Mouse (Mus musculus) limb, embryonic 12.5 days (tissue): ENCODE results near the gene Adcyap1r1. TPM values are rescaled to one million over a fixed set of nuclear protein-coding genes. Genes with fewer than 3 reads are reported as not detected.
A peak's percentile ranks its signal among the peaks of the same experiment; 100 is the strongest.

Source experiments
- ATAC-seq: fragments of 200-750 bp; cut with Nextera tagmentation; 2 replicates; pipeline ENCODE4 v1.8.0; 2017; ENCODE audit warnings: low read depth, moderate TSS enrichment; ENCODE audit not compliant: insufficient number of reproducible peaks, insufficient read depth, low FRiP score, low TSS enrichment
- H3K27ac ChIP-seq: fragments of 300-500 bp; sonication (generic); 2 replicates; pipeline ENCODE4 v1.5.1; 2016; ENCODE audit warnings: mild to moderate bottlenecking, moderate library complexity
- H3K27me3 ChIP-seq: fragments of 300-500 bp; sonication (generic); 2 replicates; pipeline ENCODE4 v1.6.1; 2016; ENCODE audit warnings: mild to moderate bottlenecking, moderate library complexity
- H3K36me3 ChIP-seq: fragments of 300-500 bp; sonication (generic); 2 replicates; pipeline ENCODE4 v1.6.1; 2016; ENCODE audit warnings: mild to moderate bottlenecking, moderate library complexity
- H3K4me1 ChIP-seq: fragments of 300-500 bp; sonication (generic); replicated peaks from 2 replicates; pipeline ENCODE4 v1.6.1; 2016
- H3K4me2 ChIP-seq: fragments of 300-500 bp; sonication (generic); 2 replicates; pipeline ENCODE4 v1.6.1; 2016; ENCODE audit warnings: mild to moderate bottlenecking, moderate library complexity
- H3K4me3 ChIP-seq: fragments of 300-500 bp; sonication (generic); replicated peaks from 2 replicates; pipeline ENCODE4 v1.5.1; 2016; ENCODE audit warnings: mild to moderate bottlenecking
- H3K9ac ChIP-seq: fragments of 300-500 bp; sonication (generic); replicated peaks from 2 replicates; pipeline ENCODE4 v1.6.1; 2016; ENCODE audit warnings: mild to moderate bottlenecking, moderate library complexity
- H3K9me3 ChIP-seq: fragments of 300-500 bp; sonication (generic); 2 replicates; pipeline ENCODE4 v1.6.1; 2016; ENCODE audit warnings: mild to moderate bottlenecking, moderate library complexity
- WGBS: fragments of 180-500 bp; shearing (Covaris S2); methylation state at CpG from one replicate; pipeline ENCODE4 v1.1.7; 2016; 5-methylcytosine and 5-hydroxymethylcytosine counted together
- polyA plus RNA-seq: library from polyadenylated mRNA; unstranded; fragments of >200 nt; fragmentation: Nextera tagmentation; extraction: Ambion mirVana; gene quantifications from 2 replicates; pipeline ENCODE4 v1.2.1, GENCODE M21; 2016

The Adcyap1r1 gene
- polyA plus RNA-seq, result 1.0 and 1.2 TPM in 2 replicates

DNA sequence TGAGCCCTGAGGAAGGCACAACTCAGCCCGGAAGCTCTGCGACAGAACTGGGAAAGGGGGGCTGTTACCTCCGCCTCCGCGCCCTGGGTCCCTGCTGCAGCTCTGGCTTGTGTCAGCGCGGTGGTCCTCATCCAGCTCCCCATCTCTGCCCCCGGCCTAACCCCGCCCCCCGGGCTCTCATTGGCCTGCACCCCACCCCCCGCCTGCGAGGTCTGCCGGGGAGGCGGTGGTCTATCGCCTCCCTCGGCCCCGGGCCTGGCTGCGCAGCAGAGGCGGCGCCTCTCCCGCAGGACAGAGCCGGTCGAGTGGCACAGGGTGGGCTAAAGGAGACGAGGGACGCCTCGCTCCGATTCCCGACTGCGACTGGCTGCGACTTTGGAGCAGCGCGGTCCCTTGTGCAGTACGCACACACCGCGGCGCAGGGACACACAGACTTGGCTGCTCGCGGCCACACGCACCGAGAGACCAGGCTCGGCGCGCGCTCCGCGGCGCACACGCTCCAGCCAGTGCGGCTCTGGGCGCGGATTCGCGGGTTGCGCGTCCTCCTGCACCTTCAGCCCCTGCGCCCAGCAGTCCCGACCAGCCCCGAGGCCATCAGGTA, at the start of gene Adcyap1r1:
Adcyap1r1 (plus strand) TSS at position 208 of the 601 bp plus-strand sequence.
- H3K36me3 ChIP-seq, result no peaks in the 10 kb centered on the region
- H3K27ac ChIP-seq, result no peak within 1 kb of the TSS
- no peaks in the 10 kb centered on the region for H3K9me3 ChIP-seq
- H3K9ac ChIP-seq, result peak within 1 kb of the TSS; percentile 38
- peak within 1 kb of the TSS; percentile 60 for H3K4me3 ChIP-seq
- under 1% methylated on average over 58 of the region's 58 CpGs for whole genome bisulfite sequencing
- H3K4me2 ChIP-seq, result peak within 1 kb of the TSS; percentile 82
- peaks cover 17% of the 10 kb centered on the region; the same call in 1 of the 2 replicates for H3K4me1 ChIP-seq
- H3K27me3 ChIP-seq, result peaks cover 74% of the 10 kb centered on the region
- ATAC-seq, result peak; percentile 86

DNA sequence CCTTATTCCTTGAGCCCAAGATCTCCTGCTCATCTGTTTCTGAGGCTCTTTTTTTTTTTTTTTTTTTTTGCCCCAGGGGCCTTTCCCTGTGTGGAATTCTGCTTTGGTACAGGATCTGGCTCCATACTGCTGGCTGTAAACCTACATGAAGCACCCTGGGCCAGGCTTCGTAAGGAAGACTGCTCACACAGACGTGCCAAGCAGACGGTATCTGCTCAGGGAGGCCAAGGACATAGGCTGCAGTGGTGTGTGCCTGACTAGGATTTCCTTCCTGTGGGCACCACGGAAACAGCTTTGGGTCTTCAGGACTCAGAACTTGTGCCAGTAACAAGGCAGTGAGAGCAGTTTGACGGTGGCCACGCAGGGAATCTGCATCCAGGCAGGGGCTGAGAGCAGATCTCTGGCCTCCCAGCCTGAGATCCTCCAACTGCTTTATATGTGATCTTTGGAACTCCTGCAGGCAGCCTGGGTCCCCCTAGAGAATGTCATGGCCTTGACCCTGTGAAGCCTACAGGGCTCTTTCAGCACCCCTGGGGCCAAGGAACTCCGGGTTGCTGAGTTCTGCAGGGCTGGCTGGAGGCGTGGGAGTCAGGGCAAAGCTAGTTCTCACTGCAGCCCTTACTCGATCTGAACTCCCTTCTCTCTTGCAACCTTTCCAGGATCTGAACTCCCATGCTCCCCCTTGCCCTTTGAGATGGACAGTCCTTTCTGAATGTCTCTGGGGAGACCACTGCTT, 49.6 kb upstream of the Adcyap1r1 start:
- ATAC-seq, result no peak
- WGBS, result 70% methylated on average over 9 of the region's 9 CpGs
- Histone ChIP-seq H3K27me3 (no peaks in the 10 kb centered on the region), H3K4me3 (no peak overlapping the region), H3K4me1 (0 out of 2 replicates have a peak, but pooled peaks cover 2% of the 10 kb centered on the region), H3K27ac (no peak overlapping the region), H3K36me3 (no peaks in the 10 kb centered on the region), H3K4me2 (no peak overlapping the region), H3K9me3 (no peaks in the 10 kb centered on the region), H3K9ac (no peak overlapping the region)

- Histone ChIP-seq H3K27ac (no peak overlapping the region), H3K36me3 (no peaks in the 10 kb centered on the region), H3K4me1 (0 out of 2 replicates have a peak, but pooled peaks cover 2% of the 10 kb centered on the region), H3K9ac (no peak overlapping the region), H3K4me3 (no peak overlapping the region), H3K27me3 (no peaks in the 10 kb centered on the region), H3K9me3 (no peaks in the 10 kb centered on the region), H3K4me2 (no peak overlapping the region)
- 75% methylated on average over 9 of the region's 9 CpGs for WGBS
- ATAC-seq, result no peak
These were observed 48.1 kb upstream of the Adcyap1r1 start for GRCm38 (mm10) chr6:55403411-55404309.

- ATAC-seq, result no peak
- WGBS, result 65% methylated on average over 5 of the region's 5 CpGs
These were observed 47.3 kb upstream of the Adcyap1r1 start for GRCm38 (mm10) chr6:55404421-55404990.

DNA sequence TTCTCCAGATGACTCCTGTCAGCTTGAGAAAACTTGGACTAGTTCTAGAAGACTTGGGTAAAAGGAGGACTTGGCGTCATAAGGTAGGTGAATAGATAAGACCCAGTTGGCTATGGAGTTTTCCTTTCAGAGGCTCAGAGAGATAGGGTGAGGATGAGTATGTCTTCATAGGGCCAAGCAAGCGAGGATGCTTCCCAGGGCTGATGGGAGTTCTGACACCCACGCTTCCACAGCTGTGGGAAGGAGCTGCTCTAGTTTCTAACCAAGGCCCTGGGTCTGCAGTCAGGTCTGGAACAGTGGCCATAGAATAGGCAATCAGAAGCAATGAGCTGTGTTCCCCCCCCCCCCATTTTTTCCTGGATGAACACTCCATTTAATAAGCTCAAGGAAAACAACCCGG, 44.4 kb upstream of the Adcyap1r1 start:
- ATAC-seq, result no peak

More at GRCm38 (mm10) chr6:55404421-55404990, 47.3 kb upstream of the Adcyap1r1 start:
- no peak overlapping the region for H3K9ac ChIP-seq
- H3K27me3 ChIP-seq, result no peaks in the 10 kb centered on the region
- H3K27ac ChIP-seq, result no peak overlapping the region
- H3K4me1 ChIP-seq, result 0 out of 2 replicates have a peak, but pooled peaks cover 2% of the 10 kb centered on the region
- no peak overlapping the region for H3K4me3 ChIP-seq
- H3K9me3 ChIP-seq, result no peaks in the 10 kb centered on the region
- H3K36me3 ChIP-seq, result no peaks in the 10 kb centered on the region
- no peak overlapping the region for H3K4me2 ChIP-seq

GRCm38 (mm10) chr6:55410119-55410775, 41.5 kb upstream of the Adcyap1r1 start:
- Histone ChIP-seq H3K4me1 (peaks cover 9% of the 10 kb centered on the region), H3K27me3 (no peaks in the 10 kb centered on the region), H3K4me3 (no peak overlapping the region), H3K9ac (no peak overlapping the region), H3K9me3 (no peaks in the 10 kb centered on the region), H3K4me2 (no peak overlapping the region), H3K36me3 (no peaks in the 10 kb centered on the region), H3K27ac (no peak overlapping the region)
- WGBS, result 30% methylated on average over 7 of the region's 7 CpGs
- no peak for ATAC-seq

More for the DNA sequence above, 44.4 kb upstream of the Adcyap1r1 start:
- Histone ChIP-seq H3K27me3 (no peaks in the 10 kb centered on the region), H3K27ac (no peak overlapping the region), H3K36me3 (no peaks in the 10 kb centered on the region), H3K4me3 (no peak overlapping the region), H3K9me3 (no peaks in the 10 kb centered on the region), H3K9ac (no peak overlapping the region), H3K4me2 (no peak overlapping the region), H3K4me1 (peaks cover 11% of the 10 kb centered on the region)
- 72% methylated on average over 4 of the region's 4 CpGs for WGBS

DNA sequence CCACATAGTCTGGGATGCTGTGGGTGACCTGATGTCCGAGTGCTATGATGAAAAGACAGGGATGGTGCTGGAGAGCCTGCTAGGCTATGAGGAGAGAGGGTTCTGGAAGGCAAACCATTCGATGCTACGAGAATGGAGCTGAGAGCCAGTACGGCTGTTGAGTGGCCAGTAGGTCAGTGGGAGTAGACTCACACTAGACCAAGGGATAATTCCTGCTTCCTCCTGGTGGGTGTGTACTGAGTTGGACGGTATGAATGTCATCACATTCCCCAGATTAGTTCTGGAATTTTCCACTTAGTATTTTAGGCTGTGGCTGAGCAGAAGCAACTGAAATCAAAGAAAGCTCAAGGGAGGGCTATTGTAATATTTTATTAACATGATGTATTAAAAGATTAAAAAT, 40.8 kb upstream of the Adcyap1r1 start:
- ATAC-seq, result no peak
- H3K9ac ChIP-seq, result no peak overlapping the region
- WGBS, result 83% methylated on average over 5 of the region's 5 CpGs

GRCm38 (mm10) chr6:55416202-55416601, 35.6 kb upstream of the Adcyap1r1 start:
- no peak overlapping the region for H3K27ac ChIP-seq
- no peak overlapping the region for H3K9ac ChIP-seq
- H3K27me3 ChIP-seq, result no peaks in the 10 kb centered on the region
- ATAC-seq, result no peak
- no peak overlapping the region for H3K4me2 ChIP-seq
- 81% methylated on average over 5 of the region's 5 CpGs for WGBS
- H3K9me3 ChIP-seq, result 0 out of 2 replicates have a peak, but pooled peaks cover 3% of the 10 kb centered on the region
- H3K4me3 ChIP-seq, result no peak overlapping the region
- H3K36me3 ChIP-seq, result no peaks in the 10 kb centered on the region
- H3K4me1 ChIP-seq, result no peaks in the 10 kb centered on the region

More for the DNA sequence above, 40.8 kb upstream of the Adcyap1r1 start:
- H3K27ac ChIP-seq, result no peak overlapping the region
- no peaks in the 10 kb centered on the region for H3K9me3 ChIP-seq
- H3K4me1 ChIP-seq, result peaks cover 9% of the 10 kb centered on the region
- no peak overlapping the region for H3K4me3 ChIP-seq
- no peaks in the 10 kb centered on the region for H3K36me3 ChIP-seq
- H3K27me3 ChIP-seq, result no peaks in the 10 kb centered on the region
- H3K4me2 ChIP-seq, result no peak overlapping the region

- no peak overlapping the region for H3K4me3 ChIP-seq
- 57% methylated on average over 2 of the region's 2 CpGs for WGBS
- H3K9me3 ChIP-seq, result 0 out of 2 replicates have a peak, but pooled peaks cover 3% of the 10 kb centered on the region
- peaks cover 13% of the 10 kb centered on the region; the same call in 1 of the 2 replicates for H3K27me3 ChIP-seq
- no peaks in the 10 kb centered on the region for H3K4me1 ChIP-seq
- H3K9ac ChIP-seq, result no peak overlapping the region
- no peak overlapping the region for H3K27ac ChIP-seq
- no peak for ATAC-seq
- no peak overlapping the region for H3K4me2 ChIP-seq
- H3K36me3 ChIP-seq, result no peaks in the 10 kb centered on the region
These were observed 32.9 kb upstream of the Adcyap1r1 start for GRCm38 (mm10) chr6:55418746-55419410.

- Histone ChIP-seq H3K4me3 (no peak overlapping the region), H3K9ac (no peak overlapping the region), H3K27ac (no peak overlapping the region), H3K4me2 (no peak overlapping the region), H3K9me3 (0 out of 2 replicates have a peak, but pooled peaks cover 3% of the 10 kb centered on the region), H3K36me3 (no peaks in the 10 kb centered on the region), H3K27me3 (peaks cover 14% of the 10 kb centered on the region; the same call in 1 of the 2 replicates), H3K4me1 (no peaks in the 10 kb centered on the region)
- 63% methylated on average over 3 of the region's 3 CpGs for WGBS
- no peak for ATAC-seq
These were observed 31.4 kb upstream of the Adcyap1r1 start for GRCm38 (mm10) chr6:55420411-55420810.
